Mouse (Mus musculus): Measurements from ENCODE around the gene Tlx1.

DNA sequence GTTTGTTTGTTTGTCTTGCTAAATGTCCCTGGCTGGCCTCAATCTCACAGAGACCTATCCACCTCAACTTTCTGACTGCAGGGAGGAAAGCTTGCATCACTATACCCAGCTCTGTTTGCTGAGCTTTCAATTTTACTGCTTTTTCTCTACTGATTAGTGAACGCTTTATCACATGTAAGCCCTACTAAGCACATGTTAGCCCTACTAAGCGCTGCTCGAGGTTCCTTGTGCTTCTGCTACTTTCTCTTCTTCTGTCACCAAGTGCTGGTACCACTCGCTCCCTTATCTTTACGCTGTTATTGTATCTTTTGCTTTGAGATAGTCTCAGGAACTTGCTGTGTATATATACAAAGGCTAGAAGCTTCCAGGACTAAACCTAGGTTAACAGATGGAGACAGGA is 30.0 kb downstream of the Tlx1 start:
- TF ChIP-seq CTCF (IDR thresholded peaks at IDR 0.05; ENCODE audit: low read depth, low read length), result no peak
- no peak for TF ChIP-seq GATA2 (IDR thresholded peaks at IDR 0.05; ENCODE audit: borderline replicate concordance, low read depth, low read length)

Measured in G1E (cell line).